Mouse (Mus musculus) neural tube, embryonic 11.5 days (tissue): ENCODE measurements around the gene Stip1. TPM values are rescaled to one million over a fixed set of nuclear protein-coding genes. Genes with fewer than 3 reads are reported as not detected.
"Not testable (repeated sequence)": the region's sequence is repeated elsewhere in the genome, so short reads cannot be mapped to it uniquely, and the experiment has no call there.

Source experiments
- ATAC-seq: fragments of 200-750 bp; cut with Nextera tagmentation; 2 replicates; pipeline ENCODE4 v1.8.0; 2017; ENCODE audit warnings: moderate number of reproducible peaks, mild to moderate bottlenecking, moderate TSS enrichment, moderate library complexity; ENCODE audit not compliant: insufficient read depth, low FRiP score, low TSS enrichment
- DNase-seq: peaks from one replicate; pipeline ENCODE4 v3.0.0-alpha.2; 2015; ENCODE audit warnings: low spot score
- H3K27ac ChIP-seq: fragments of 300-500 bp; sonication (generic); 2 replicates; pipeline ENCODE4 v1.5.1; 2014; ENCODE audit warnings: low read depth, mild to moderate bottlenecking, low read length
- H3K27me3 ChIP-seq: fragments of 300-500 bp; sonication (generic); 2 replicates; pipeline ENCODE4 v1.6.1; 2014; ENCODE audit warnings: mild to moderate bottlenecking, low read length, mixed read lengths; ENCODE audit not compliant: control insufficient read depth, insufficient read depth
- H3K36me3 ChIP-seq: fragments of 300-500 bp; sonication (generic); 2 replicates; pipeline ENCODE4 v1.6.1; 2014; ENCODE audit warnings: mild to moderate bottlenecking, low read length, moderate library complexity, mixed read lengths; ENCODE audit not compliant: control insufficient read depth, insufficient read depth
- H3K4me1 ChIP-seq: fragments of 300-500 bp; sonication (generic); 2 replicates; pipeline ENCODE4 v1.6.1; 2014; ENCODE audit warnings: low read length, mixed read lengths; ENCODE audit not compliant: control insufficient read depth, insufficient read depth
- H3K4me2 ChIP-seq: fragments of 300-500 bp; sonication (generic); 2 replicates; pipeline ENCODE4 v1.6.1; 2014; ENCODE audit warnings: low read depth, mild to moderate bottlenecking, moderate library complexity
- H3K4me3 ChIP-seq: fragments of 300-500 bp; sonication (generic); 2 replicates; pipeline ENCODE4 v1.5.1; 2014; ENCODE audit warnings: low read depth, low read length
- H3K9ac ChIP-seq: fragments of 300-500 bp; sonication (generic); 2 replicates; pipeline ENCODE4 v1.6.1; 2014; ENCODE audit warnings: mild to moderate bottlenecking, low read length
- H3K9me3 ChIP-seq: fragments of 300-500 bp; sonication (generic); 2 replicates; pipeline ENCODE4 v1.6.1; 2016; ENCODE audit warnings: low read length; ENCODE audit not compliant: control insufficient read depth
- WGBS: fragments of 180-500 bp; shearing (Covaris S2); extraction: QIAGEN DNeasy Blood & Tissue Kit; methylation state at CpG from one replicate; pipeline ENCODE4 v1.1.7; 2014; 5-methylcytosine and 5-hydroxymethylcytosine counted together
- polyA plus RNA-seq: library from polyadenylated mRNA; unstranded; fragments of >200 nt; fragmentation: Nextera tagmentation; extraction: Ambion mirVana; gene quantifications from 2 replicates; pipeline ENCODE4 v1.2.1, GENCODE M21; 2014

The Stip1 gene
- polyA plus RNA-seq, 1 experiment from 2014 or later, result 423 TPM

DNA sequence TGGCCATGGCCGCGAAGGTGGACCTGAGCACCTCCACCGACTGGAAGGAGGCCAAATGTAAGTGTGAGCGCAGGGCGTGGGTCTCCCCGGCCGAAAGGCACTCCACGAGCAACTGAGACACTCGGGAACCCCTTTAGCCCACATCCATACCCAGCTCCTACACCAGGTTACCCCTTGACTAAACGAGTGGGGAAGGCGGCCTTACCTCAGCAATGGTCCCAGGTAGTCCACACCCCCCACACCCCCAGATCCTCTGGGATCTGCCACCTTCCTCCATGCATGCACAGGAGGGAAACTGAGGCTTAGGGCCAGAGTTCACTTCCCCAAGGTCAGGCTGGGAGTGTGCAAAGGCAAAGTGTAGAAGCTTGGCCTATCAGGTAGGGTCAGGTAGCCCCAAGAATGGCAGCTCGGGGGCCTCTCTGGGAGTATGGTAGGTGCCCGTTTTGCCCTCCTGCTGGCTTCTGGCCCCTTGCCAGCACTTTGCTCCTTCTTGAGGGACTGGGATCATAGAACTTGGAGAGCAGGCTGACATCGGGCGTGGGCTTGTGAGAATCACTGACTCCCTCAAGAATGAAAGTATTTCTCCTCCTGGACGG, 17.5 kb upstream of the Stip1 start:
- Histone ChIP-seq H3K27ac (no peak overlapping the region), H3K4me1 (peaks cover 15% of the 10 kb centered on the region), H3K27me3 (peaks cover 15% of the 10 kb centered on the region), H3K9ac (peak overlapping the region; percentile 45), H3K9me3 (no peaks in the 10 kb centered on the region), H3K4me3 (peak overlapping the region; percentile 62), H3K36me3 (no peaks in the 10 kb centered on the region), H3K4me2 (peak overlapping the region; percentile 99)
- no peak for DNase-seq
- 6% methylated on average over 16 of the region's 16 CpGs for WGBS
- peak; percentile 48 for ATAC-seq

DNA sequence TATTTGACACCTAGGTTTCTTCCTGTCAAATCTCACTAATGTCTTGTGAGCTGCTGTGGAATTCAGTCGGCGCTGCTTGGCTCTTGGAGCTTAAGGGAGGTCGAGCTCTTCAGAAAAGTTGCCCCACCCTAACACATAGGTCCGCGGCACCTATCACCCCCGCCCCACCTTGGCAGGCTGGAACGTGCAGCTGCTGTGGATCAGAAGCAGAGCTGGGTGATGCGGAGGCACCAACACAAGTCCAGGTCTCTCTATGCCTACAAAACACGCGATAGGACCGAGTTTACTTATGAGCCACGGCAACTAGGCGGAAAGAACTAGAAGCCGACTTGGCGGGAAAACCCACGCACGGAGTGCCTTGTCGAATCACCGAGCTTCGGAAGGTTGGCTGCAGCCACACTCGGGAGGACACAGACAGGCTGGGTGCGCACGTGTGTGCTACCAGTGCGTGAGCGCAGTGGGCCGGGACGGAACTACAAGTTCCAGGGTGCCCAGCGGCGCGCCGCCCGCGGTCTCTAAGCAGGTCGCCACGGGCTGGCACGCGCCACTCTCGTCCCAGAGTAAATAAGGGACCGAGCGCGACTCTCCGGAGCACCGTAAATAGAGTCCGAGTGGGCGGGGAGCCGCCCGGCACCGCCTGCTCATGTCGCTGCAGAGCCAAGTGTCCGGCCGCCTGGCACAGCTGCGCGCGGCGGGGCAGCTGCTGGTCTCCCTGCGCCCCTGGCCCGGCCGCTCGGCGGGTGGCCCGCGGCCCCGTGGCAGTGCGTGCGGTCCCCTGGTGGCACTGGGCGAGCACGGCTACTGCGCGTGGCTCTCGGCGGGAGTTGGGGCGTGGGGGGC, 16.7 kb upstream of the Stip1 start, which contains the start of gene Macrod1:
TSS of gene Macrod1 (plus strand) at position 563 of the 840 bp plus-strand sequence.
- H3K4me1 ChIP-seq, result peaks cover 15% of the 10 kb centered on the region
- WGBS, result 1% methylated on average over 72 of the region's 72 CpGs
- H3K4me3 ChIP-seq, result peak within 1 kb of the TSS; percentile 62
- no peaks in the 10 kb centered on the region for H3K36me3 ChIP-seq
- no peak within 1 kb of the TSS for H3K27ac ChIP-seq
- peak within 1 kb of the TSS; percentile 99 for H3K4me2 ChIP-seq
- ATAC-seq, result peak; percentile 71; the same call in 1 of the 2 replicates
- no peaks in the 10 kb centered on the region for H3K9me3 ChIP-seq
- H3K9ac ChIP-seq, result peak within 1 kb of the TSS; percentile 45
- peak; percentile 79 for DNase-seq
- peaks cover 15% of the 10 kb centered on the region for H3K27me3 ChIP-seq

DNA sequence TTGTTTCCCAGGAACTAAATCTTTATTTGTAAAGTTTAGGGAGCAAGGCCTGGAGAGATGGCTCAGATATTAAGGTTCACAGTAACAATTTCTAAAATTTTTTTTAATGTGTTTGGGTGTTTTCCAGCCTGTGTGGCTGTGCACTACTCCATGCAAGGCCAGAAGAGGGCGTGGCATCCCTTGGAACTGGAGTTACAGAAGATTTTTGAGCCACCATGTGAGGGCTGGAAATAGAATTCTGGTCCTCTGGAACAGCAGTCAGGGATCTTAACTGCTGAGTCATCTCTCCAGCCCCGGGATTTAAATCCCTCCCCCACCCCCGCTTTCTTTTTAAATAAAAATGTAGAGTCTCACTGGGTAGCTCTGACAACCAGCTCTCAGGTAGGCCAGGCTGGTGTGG, 15.4 kb upstream of the Stip1 start:
- no peaks in the 10 kb centered on the region for H3K36me3 ChIP-seq
- H3K4me3 ChIP-seq, result no peak overlapping the region
- H3K27me3 ChIP-seq, result peaks cover 15% of the 10 kb centered on the region
- ATAC-seq (no peak), DNase-seq (no peak)
- 47% methylated on average over 3 of the region's 3 CpGs for WGBS
- no peak overlapping the region for H3K27ac ChIP-seq
- no peaks in the 10 kb centered on the region for H3K9me3 ChIP-seq
- H3K9ac ChIP-seq, result no peak overlapping the region
- H3K4me2 ChIP-seq, result no peak overlapping the region
- peaks cover 15% of the 10 kb centered on the region for H3K4me1 ChIP-seq

DNA sequence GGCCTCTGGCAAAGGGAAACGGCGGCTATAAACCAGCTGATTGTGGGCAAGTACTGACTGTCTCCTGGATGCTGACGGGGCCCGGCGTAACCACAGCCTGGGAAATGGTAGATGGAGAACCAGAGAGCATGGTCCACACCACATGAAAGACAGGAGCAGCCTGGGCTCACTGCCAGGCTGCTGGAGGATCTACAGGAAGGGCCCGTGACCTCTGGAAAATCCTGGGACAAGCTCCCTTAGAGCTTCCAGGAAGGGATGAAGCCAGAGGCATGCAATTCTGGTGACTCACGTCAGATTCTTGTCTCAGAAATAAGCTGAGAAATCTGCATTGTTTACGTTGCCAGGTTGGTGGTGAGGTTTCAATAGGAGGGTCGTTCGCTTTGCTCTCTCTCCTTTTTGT, 15.0 kb upstream of the Stip1 start:
- Histone ChIP-seq H3K4me2 (no peak overlapping the region), H3K9ac (no peak overlapping the region), H3K9me3 (no peaks in the 10 kb centered on the region), H3K4me3 (no peak overlapping the region), H3K27me3 (peaks cover 15% of the 10 kb centered on the region), H3K4me1 (peaks cover 15% of the 10 kb centered on the region), H3K36me3 (no peaks in the 10 kb centered on the region), H3K27ac (no peak overlapping the region)
- 63% methylated on average over 10 of the region's 10 CpGs for WGBS
- ATAC-seq (no peak), DNase-seq (no peak)

DNA sequence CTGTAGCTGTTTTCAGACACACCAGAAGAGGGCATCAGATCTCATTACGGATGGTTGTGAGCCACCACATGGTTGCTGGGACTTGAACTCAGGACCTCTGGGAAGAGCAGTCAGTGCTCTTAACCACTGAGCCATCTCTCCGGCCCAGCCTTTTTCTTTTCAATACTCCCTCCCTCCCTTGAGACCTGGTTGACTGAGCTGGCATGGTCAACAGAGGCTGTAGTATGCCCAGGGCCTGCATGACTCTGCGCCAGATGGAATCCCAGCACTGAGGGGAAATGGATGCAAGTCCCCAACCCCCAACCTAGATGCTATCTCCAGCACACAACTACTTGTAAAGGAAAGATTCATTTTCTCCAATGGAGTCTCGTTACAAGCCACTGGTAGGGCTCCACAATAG, 13.6 kb upstream of the Stip1 start:
- H3K4me2 ChIP-seq, H3K4me3 ChIP-seq, ATAC-seq, H3K27me3 ChIP-seq, H3K9me3 ChIP-seq, DNase-seq, H3K36me3 ChIP-seq, H3K27ac ChIP-seq, H3K9ac ChIP-seq: not testable (repeated sequence)
- H3K4me1 ChIP-seq, result peaks cover 15% of the 10 kb centered on the region
- 79% methylated on average over 4 of the region's 4 CpGs for WGBS

DNA sequence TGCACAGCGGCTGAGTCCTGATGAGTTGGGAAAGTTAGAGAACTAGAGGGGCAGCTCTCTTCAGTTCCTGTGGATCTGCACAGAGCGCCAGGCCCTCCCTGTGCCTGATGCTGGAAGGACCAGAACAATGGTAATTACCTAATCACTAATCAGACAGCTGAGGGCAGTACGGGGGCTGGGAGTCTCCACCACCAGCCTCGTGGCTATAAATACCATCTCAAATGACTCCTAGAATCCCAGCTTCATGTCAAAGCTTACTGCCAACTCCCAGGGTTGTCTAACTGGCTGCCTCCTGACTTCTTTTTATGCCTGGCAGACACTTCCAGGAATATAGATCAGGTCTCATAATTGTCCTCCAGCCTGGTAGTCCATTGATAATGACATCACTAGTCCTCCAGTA, 4.9 kb upstream of the Stip1 start:
- Histone ChIP-seq H3K4me3 (no peak overlapping the region), H3K27ac (no peak overlapping the region), H3K4me1 (peaks cover 6% of the 10 kb centered on the region; the same call in 1 of the 2 replicates), H3K27me3 (no peaks in the 10 kb centered on the region), H3K4me2 (no peak overlapping the region), H3K9ac (no peak overlapping the region), H3K36me3 (no peaks in the 10 kb centered on the region), H3K9me3 (no peaks in the 10 kb centered on the region)
- DNase-seq (no peak), ATAC-seq (no peak)
- WGBS, result 14% methylated on average over 4 of the region's 4 CpGs

DNA sequence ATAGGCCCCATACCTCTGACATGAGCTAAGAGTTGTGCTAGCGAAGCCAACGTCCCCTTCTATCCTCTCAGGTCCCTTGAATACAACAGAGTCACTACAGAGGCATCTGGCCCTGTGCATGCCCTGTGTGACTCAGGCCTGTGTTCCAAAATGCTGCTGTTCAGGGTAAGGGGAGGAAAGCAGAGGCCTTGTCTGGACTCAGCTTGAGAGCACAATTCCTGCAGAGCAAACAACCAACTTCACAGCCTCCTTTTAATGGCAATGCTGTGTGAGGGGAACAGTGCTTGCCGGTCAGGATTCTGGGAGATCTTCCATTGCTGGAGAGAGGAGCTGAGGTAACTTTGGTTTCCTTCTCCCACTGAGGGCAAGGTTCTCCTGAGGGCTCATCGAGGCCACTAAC, 4.5 kb upstream of the Stip1 start:
- Histone ChIP-seq H3K4me3 (no peak overlapping the region), H3K9me3 (no peaks in the 10 kb centered on the region), H3K9ac (no peak overlapping the region), H3K36me3 (no peaks in the 10 kb centered on the region), H3K27ac (no peak overlapping the region), H3K27me3 (no peaks in the 10 kb centered on the region), H3K4me1 (peaks cover 6% of the 10 kb centered on the region; the same call in 1 of the 2 replicates), H3K4me2 (no peak overlapping the region)
- DNase-seq (no peak), ATAC-seq (no peak)
- 47% methylated on average over 4 of the region's 4 CpGs for WGBS

DNA sequence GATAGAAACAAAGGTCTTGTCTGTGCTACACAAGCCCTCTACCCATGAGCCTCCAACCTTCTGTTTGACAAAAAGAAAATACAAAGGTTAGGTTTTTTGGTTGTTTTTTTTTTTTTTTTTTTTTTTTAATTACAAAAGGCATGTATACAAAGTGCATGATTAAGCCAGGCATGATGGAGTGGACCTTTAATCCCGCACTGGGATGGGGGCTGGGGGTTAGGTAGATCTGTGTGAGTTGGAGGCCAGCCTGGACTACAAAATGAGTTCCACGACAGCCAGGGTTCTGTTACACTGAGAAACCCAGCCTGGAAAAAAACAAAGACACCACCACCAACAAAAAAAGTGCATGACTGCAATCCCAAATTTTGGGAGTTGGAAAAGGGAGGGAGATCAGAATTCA, 1.4 kb upstream of the Stip1 start:
- Histone ChIP-seq H3K4me2 (no peak overlapping the region), H3K27ac (no peak overlapping the region)
- no peak for DNase-seq

More for the DNA sequence above, 1.4 kb upstream of the Stip1 start:
- Histone ChIP-seq H3K4me3 (no peak overlapping the region; the same call in 1 of the 2 replicates), H3K27me3 (no peaks in the 10 kb centered on the region), H3K4me1 (peaks cover 17% of the 10 kb centered on the region), H3K36me3 (peaks cover 2% of the 10 kb centered on the region; the same call in 1 of the 2 replicates), H3K9me3 (no peaks in the 10 kb centered on the region), H3K9ac (no peak overlapping the region; the same call in 1 of the 2 replicates)
- no peak for ATAC-seq
- WGBS, result 98% methylated on average over 2 of the region's 2 CpGs
